In the genomic region with DNA sequence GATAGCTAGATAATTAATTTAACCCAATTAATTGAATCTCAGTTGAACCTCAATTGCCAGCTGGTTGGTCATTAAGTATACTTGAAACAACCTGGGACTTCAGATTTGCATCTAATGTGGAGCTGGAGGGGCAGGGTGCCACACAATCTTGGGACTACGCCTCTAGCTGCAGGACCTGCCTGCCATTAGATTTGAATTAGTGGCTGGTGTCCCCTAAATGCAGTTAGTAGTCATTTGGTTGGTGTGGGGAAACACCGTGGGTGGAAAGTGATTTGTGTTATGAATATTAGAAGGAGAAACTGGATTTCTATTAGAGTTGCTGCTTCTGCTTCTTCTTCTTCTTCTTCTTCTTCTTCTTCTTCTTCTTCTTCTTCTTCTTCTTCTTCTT, we compare ENCODE assay signal across 8 mouse cellular contexts. TPM values are rescaled to one million over a fixed set of nuclear protein-coding genes. Genes with fewer than 3 reads are reported as not detected.
DNase-seq lines count a peak whose midpoint lies in the region; ATAC-seq and TF ChIP-seq lines count a peak whose summit lies in the region.

No protein-coding gene starts in this region.

- peaks cover 8% of the 10 kb centered on the region; the same call in 1 of the 2 replicates for H3K27me3 ChIP-seq in neural tube, embryonic 13.5 days

- peak; percentile 22 for ATAC-seq in inflammation-experienced regulatory T-cells, adult 6 months
- no peak for ATAC-seq in neural tube, embryonic 13.5 days (ENCODE audit: low read depth)

- H3K9ac ChIP-seq in neural tube, embryonic 13.5 days, result peak overlapping the region; percentile 86; the same call in 1 of the 2 replicates

- 76% methylated on average over 2 of the region's 2 CpGs for WGBS in neural tube, embryonic 13.5 days

- peaks cover 7% of the 10 kb centered on the region for H3K36me3 ChIP-seq in neural tube, embryonic 13.5 days

- TF ChIP-seq CTCF in left cerebral cortex, adult 2 months (IDR thresholded peaks at IDR 0.05), result no peak

- intact Hi-C loops in left cerebral cortex, adult 2 months (cut with DNase I), result loop anchor here (2.0 kb wide), 1 partner anchor 81 kb away; no protein-coding TSS in a partner anchor

- H3K9me3 ChIP-seq in neural tube, embryonic 13.5 days, result no peaks in the 10 kb centered on the region

- peak overlapping the region; percentile 64 for H3K4me2 ChIP-seq in neural tube, embryonic 13.5 days

- no peak for DNase-seq in left cerebral cortex, adult 2 months (ENCODE audit: extremely low spot score in 1 of 2, low spot score in 2 of 2)
- no peak for DNase-seq in left cerebral cortex, adult 18-20 months (ENCODE audit: low spot score in 2 of 2)
- peak; percentile 15 for DNase-seq in cerebellum, postnatal 36 days
- no peak for DNase-seq in spleen, adult 18-20 months
- no peak for DNase-seq in frontal cortex, postnatal 25 days (ENCODE audit: low spot score in 2 of 2)
- no peak for DNase-seq in kidney, postnatal 36 days

- H3K4me1 ChIP-seq in neural tube, embryonic 13.5 days (replicated peaks), result peaks cover 17% of the 10 kb centered on the region

- H3K27ac ChIP-seq in left cerebral cortex, adult 2 months, result peak overlapping the region; percentile 88
- peak overlapping the region; percentile 90 for H3K27ac ChIP-seq in neural tube, embryonic 13.5 days (replicated peaks)

- peak overlapping the region; percentile 87 for H3K4me3 ChIP-seq in left cerebral cortex, adult 2 months
- peak overlapping the region; percentile 88 for H3K4me3 ChIP-seq in neural tube, embryonic 13.5 days

RNA-seq across cellular contexts. Expression of a gene that starts 0.5 kb away (rescaled TPM):
- total RNA-seq in left cerebral cortex, adult 2 months (2021), result 10 to 100 TPM; 21.4 to 22.9 TPM
- 10 to 100 TPM; 22.7 to 24.8 TPM for total RNA-seq in left cerebral cortex, adult 18-20 months (2021)
- polyA plus RNA-seq in inflammation-experienced regulatory T-cells, adult 6 months (2017; shearing (Covaris generic)), result 10 to 100 TPM; 14.2 to 26.6 (median 19.4) TPM
- polyA plus RNA-seq in neural tube, embryonic 13.5 days (2015; fragmentation: Nextera tagmentation; extraction: Ambion mirVana), result 21.6 and 23.9 TPM in 2 replicates

Comparison
In these comparisons a context has a peak if more than half of its experiments do, and no peak if none do; other contexts are left out.
1. DNase-seq: peak in cerebellum, postnatal 36 days (2 of 2); none in left cerebral cortex, adult 2 months (0 of 2), left cerebral cortex, adult 18-20 months (0 of 2), spleen, adult 18-20 months (0 of 2), frontal cortex, postnatal 25 days (0 of 2) and kidney, postnatal 36 days (0 of 2).